Mouse (Mus musculus): ENCODE data around the gene Btg3. TPM values are rescaled to one million over a fixed set of nuclear protein-coding genes. Genes with fewer than 3 reads are reported as not detected.
"Not testable (repeated sequence)": the region's sequence is repeated elsewhere in the genome, so short reads cannot be mapped to it uniquely, and the experiment has no call there.

Gene Btg3
- polyA plus RNA-seq, 2 experiments, result 6.3 to 21.3 TPM

GRCm38 (mm10) chr16:78373743-78374142 lies 3.2 kb downstream of the Btg3 start:
- H3K9me3 ChIP-seq (ENCODE audit: control insufficient read depth, low read length), result no peaks in the 10 kb centered on the region
- H3K4me3 ChIP-seq (ENCODE audit: insufficient read depth in 1 of 2, low read depth in 2 of 2, low read length in 2 of 2), result no peak overlapping the region
- TF ChIP-seq EP300 (IDR thresholded peaks at IDR 0.05; ENCODE audit: low read depth) (no peak), CTCF (IDR thresholded peaks at IDR 0.05; ENCODE audit: low read depth) (no peak)
- H3K4me2 ChIP-seq (ENCODE audit: low read depth), result no peak overlapping the region
- whole genome bisulfite sequencing (ENCODE audit: insufficient replicate concordance), result 72% methylated on average over 8 of the region's 8 CpGs
- DNase-seq (ENCODE audit: low read depth in 3 of 3, low spot score in 3 of 3), result no peak
- ATAC-seq (ENCODE audit: insufficient read depth), result no peak
- no peak overlapping the region for H3K27ac ChIP-seq
- H3K27me3 ChIP-seq (ENCODE audit: control insufficient read depth, insufficient read depth, low read length), result no peaks in the 10 kb centered on the region
- H3K9ac ChIP-seq (replicated peaks), result no peak overlapping the region
- peaks cover 3 to 15% of the 10 kb centered on the region in 2 experiments; a peak in 3 of 4 replicates for H3K4me1 ChIP-seq (replicated peaks; ENCODE audit: control insufficient read depth in 2 of 2, insufficient read depth in 2 of 2, low read length in 1 of 2)
- H3K36me3 ChIP-seq (replicated peaks; ENCODE audit: control insufficient read depth, insufficient read depth, low read depth), result peaks cover 8% of the 10 kb centered on the region

DNA sequence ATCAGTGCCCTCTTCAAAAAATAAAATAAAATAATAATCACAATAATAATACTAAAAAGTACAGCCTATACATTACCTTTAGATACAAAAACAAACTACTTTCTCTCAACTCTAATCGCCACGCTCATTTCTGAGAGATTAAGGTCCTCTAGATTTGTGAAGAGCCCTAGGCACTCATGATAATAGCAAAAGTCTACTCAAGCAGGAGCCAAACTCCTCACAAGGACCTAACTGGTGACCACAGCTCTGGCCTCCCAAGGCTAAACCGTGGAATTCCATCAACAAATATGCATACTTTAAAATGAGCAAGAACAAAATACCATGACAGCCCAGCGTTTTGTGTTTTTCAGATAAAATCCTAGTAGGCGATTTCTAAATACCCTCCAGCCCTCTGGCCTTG lies 4.2 kb downstream of the Btg3 start:
- H3K4me3 ChIP-seq (ENCODE audit: insufficient read depth in 1 of 2, low read depth in 2 of 2, low read length in 2 of 2), result no peak overlapping the region
- H3K9me3 ChIP-seq (ENCODE audit: control insufficient read depth, low read length), result no peaks in the 10 kb centered on the region
- no peak for ATAC-seq (ENCODE audit: insufficient read depth)
- no peak overlapping the region for H3K9ac ChIP-seq (replicated peaks)
- no peak for DNase-seq (ENCODE audit: low read depth in 3 of 3, low spot score in 3 of 3)
- peaks cover 11% of the 10 kb centered on the region for H3K36me3 ChIP-seq (replicated peaks; ENCODE audit: control insufficient read depth, insufficient read depth, low read depth)
- 80% methylated on average over 5 of the region's 5 CpGs for WGBS (ENCODE audit: insufficient replicate concordance)
- H3K27me3 ChIP-seq (ENCODE audit: control insufficient read depth, insufficient read depth, low read length), result no peaks in the 10 kb centered on the region
- TF ChIP-seq CTCF (IDR thresholded peaks at IDR 0.05; ENCODE audit: low read depth), result no peak
- no peak for TF ChIP-seq EP300 (IDR thresholded peaks at IDR 0.05; ENCODE audit: low read depth)
- no peak overlapping the region for H3K27ac ChIP-seq
- H3K4me2 ChIP-seq (ENCODE audit: low read depth), result no peak overlapping the region
- H3K4me1 ChIP-seq (replicated peaks; ENCODE audit: control insufficient read depth in 2 of 2, insufficient read depth in 2 of 2, low read length in 1 of 2), result peaks cover 3 to 15% of the 10 kb centered on the region in 2 experiments; a peak in 3 of 4 replicates

- Histone ChIP-seq H3K9me3 (ENCODE audit: control insufficient read depth, low read length) (no peaks in the 10 kb centered on the region), H3K27ac (no peak overlapping the region), H3K4me2 (ENCODE audit: low read depth) (no peak overlapping the region), H3K4me3 (ENCODE audit: insufficient read depth in 1 of 2, low read depth in 2 of 2, low read length in 2 of 2) (no peak overlapping the region), H3K27me3 (ENCODE audit: control insufficient read depth, insufficient read depth, low read length) (no peaks in the 10 kb centered on the region), H3K36me3 (replicated peaks; ENCODE audit: control insufficient read depth, insufficient read depth, low read depth) (peaks cover 20% of the 10 kb centered on the region), H3K9ac (replicated peaks) (no peak overlapping the region), H3K4me1 (replicated peaks; ENCODE audit: control insufficient read depth in 2 of 2, insufficient read depth in 2 of 2, low read length in 1 of 2) (peaks cover 0 to 10% of the 10 kb centered on the region in 2 experiments; a peak in 3 of 4 replicates)
- WGBS (ENCODE audit: insufficient replicate concordance), result 52% methylated on average over 7 of the region's 7 CpGs
- TF ChIP-seq EP300 (IDR thresholded peaks at IDR 0.05; ENCODE audit: low read depth) (no peak), CTCF (IDR thresholded peaks at IDR 0.05; ENCODE audit: low read depth) (no peak)
- no peak for ATAC-seq (ENCODE audit: insufficient read depth)
- DNase-seq (ENCODE audit: low read depth in 3 of 3, low spot score in 3 of 3), result no peak
Measured at GRCm38 (mm10) chr16:78371491-78372046, 5.4 kb downstream of the Btg3 start.

- ATAC-seq (ENCODE audit: insufficient read depth); DNase-seq (ENCODE audit: low read depth in 3 of 3, low spot score in 3 of 3); H3K4me3 ChIP-seq (ENCODE audit: insufficient read depth in 1 of 2, low read depth in 2 of 2, low read length in 2 of 2); H3K4me1 ChIP-seq (replicated peaks; ENCODE audit: control insufficient read depth in 2 of 2, insufficient read depth in 2 of 2, low read length in 1 of 2); H3K9ac ChIP-seq (replicated peaks); H3K9me3 ChIP-seq (ENCODE audit: control insufficient read depth, low read length); H3K27ac ChIP-seq; H3K27me3 ChIP-seq (ENCODE audit: control insufficient read depth, insufficient read depth, low read length); H3K4me2 ChIP-seq (ENCODE audit: low read depth): not testable (repeated sequence)
- peaks cover 28% of the 10 kb centered on the region for H3K36me3 ChIP-seq (replicated peaks; ENCODE audit: control insufficient read depth, insufficient read depth, low read depth)
- WGBS (ENCODE audit: insufficient replicate concordance), result 83% methylated on average over 9 of the region's 9 CpGs
- 0 out of 2 replicates have a peak, but pooled peaks have one; percentile 16 for TF ChIP-seq CTCF (IDR thresholded peaks at IDR 0.05; ENCODE audit: low read depth)
Measured at GRCm38 (mm10) chr16:78364554-78364953, 12.4 kb downstream of the Btg3 start.

- no peaks in the 10 kb centered on the region for H3K4me1 ChIP-seq (replicated peaks; ENCODE audit: control insufficient read depth in 2 of 2, insufficient read depth in 2 of 2, low read length in 1 of 2)
- H3K9me3 ChIP-seq (ENCODE audit: control insufficient read depth, low read length), result no peaks in the 10 kb centered on the region
- no peak overlapping the region for H3K4me2 ChIP-seq (ENCODE audit: low read depth)
- no peaks in the 10 kb centered on the region for H3K27me3 ChIP-seq (ENCODE audit: control insufficient read depth, insufficient read depth, low read length)
- no peak overlapping the region for H3K4me3 ChIP-seq (ENCODE audit: insufficient read depth in 1 of 2, low read depth in 2 of 2, low read length in 2 of 2)
- TF ChIP-seq CTCF (IDR thresholded peaks at IDR 0.05; ENCODE audit: low read depth) (no peak), EP300 (IDR thresholded peaks at IDR 0.05; ENCODE audit: low read depth) (no peak)
- H3K36me3 ChIP-seq (replicated peaks; ENCODE audit: control insufficient read depth, insufficient read depth, low read depth), result peaks cover 13% of the 10 kb centered on the region
- WGBS (ENCODE audit: insufficient replicate concordance), result 83% methylated on average over 4 of the region's 4 CpGs
- ATAC-seq (ENCODE audit: insufficient read depth) (no peak), DNase-seq (ENCODE audit: low read depth in 3 of 3, low spot score in 3 of 3) (no peak)
- H3K9ac ChIP-seq (replicated peaks), result no peak overlapping the region
- no peak overlapping the region for H3K27ac ChIP-seq
Measured at GRCm38 (mm10) chr16:78361466-78361865, 15.5 kb downstream of the Btg3 start.
